Mouse (Mus musculus): ENCODE data around the gene Mnd1.

Mnd1 gene

DNA sequence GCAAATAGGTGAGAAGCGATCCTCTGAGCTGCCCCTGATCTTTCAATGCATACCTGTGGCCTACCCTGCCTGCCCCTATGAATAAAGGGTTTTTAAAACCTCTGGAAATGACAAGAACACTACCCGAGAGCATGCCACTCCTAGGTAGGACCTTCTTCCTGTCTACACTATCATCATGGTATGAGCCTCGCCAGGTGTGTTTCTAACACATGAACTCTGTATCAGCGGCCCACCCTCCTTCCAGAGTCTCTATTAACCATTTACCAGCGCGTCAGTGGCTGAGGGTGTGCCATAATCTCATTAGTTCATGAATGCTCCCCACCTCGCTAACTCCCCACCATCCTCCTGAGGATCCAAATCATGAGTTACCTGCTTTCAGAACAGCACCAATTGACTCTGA, 69.2 kb downstream of the Mnd1 start:
- DNase-seq = no peak

DNA sequence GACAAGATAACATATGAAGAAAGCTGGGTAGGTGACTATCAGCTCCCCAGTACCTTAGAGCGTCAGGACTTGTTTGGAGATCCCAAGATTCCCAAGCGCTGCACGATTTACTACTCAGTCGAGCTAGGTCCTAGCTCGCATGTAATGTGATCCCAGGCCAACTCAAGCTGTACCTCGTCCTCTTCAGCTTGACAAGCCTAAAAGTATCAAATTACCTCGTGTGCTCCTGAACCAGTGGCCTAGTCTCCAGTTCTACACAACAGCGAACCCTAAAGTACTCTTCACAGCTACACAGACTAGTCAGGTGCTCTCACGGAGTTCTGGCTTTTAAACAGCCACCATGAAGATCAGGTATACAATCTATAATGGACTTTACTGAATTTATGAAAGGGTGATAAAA, 70.2 kb downstream of the Mnd1 start:
- no peak for DNase-seq

DNA sequence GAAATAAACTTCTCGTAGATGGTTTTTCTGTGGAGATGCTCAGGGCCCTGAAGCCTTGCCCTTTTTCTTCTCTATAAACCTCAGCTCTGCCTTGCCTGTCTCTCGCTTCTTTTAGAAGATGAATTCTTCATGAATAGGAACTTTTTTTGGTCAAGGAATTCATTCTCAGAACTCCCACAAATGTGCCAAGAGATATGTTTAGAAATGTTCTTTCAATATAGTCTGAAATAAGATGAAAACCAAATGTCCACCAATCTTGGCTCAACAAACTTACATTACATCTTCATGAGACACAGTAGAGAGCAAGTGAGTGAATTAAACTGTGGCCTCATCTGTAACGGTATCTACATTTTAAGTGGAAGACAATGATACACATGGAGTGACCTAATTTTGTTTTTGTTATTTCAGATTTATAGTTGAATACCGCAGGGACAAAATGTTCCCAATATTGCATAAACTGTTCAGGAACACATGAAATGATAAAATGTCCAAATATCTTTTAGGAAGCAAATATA, 74.3 kb downstream of the Mnd1 start:
- DNase-seq = no peak

DNA sequence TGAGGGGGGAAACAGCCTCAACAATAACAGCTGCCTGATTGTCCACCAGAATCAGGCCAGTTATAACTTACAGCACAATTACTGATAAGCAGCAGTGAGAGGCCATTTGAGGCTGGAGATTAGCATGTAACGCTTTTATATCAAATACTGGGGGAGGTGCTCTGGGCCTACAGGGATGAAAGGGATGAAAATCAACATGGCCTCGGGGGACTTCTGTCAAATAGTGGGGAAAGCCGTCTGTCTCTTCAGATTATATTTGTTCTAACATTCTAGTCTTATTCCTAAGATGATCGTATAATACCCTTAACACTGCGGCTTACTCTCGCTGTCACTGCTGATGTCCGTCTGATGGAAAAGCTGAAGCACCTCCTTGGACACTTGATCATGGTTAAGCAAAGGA, 75.5 kb downstream of the Mnd1 start:
- DNase-seq = no peak

DNA sequence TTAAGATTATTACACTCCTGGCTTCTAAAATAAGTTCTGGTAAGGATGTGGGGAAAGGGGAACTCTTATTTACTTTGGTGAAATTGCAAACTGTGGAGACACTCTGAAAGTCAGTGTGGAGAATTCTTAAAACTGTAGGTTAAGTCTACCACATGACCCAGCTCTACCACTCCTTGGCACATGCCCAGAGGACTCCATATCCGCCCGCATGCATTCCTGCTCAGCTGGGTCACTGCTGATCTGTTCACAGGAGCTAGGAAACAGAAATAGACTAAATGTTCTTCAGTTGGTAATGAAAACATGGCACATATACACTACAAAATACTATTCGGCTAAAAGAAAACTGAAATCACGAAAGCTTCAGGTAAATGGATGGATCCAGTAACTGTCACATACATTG, 78.1 kb downstream of the Mnd1 start:
- DNase-seq = no peak

DNA sequence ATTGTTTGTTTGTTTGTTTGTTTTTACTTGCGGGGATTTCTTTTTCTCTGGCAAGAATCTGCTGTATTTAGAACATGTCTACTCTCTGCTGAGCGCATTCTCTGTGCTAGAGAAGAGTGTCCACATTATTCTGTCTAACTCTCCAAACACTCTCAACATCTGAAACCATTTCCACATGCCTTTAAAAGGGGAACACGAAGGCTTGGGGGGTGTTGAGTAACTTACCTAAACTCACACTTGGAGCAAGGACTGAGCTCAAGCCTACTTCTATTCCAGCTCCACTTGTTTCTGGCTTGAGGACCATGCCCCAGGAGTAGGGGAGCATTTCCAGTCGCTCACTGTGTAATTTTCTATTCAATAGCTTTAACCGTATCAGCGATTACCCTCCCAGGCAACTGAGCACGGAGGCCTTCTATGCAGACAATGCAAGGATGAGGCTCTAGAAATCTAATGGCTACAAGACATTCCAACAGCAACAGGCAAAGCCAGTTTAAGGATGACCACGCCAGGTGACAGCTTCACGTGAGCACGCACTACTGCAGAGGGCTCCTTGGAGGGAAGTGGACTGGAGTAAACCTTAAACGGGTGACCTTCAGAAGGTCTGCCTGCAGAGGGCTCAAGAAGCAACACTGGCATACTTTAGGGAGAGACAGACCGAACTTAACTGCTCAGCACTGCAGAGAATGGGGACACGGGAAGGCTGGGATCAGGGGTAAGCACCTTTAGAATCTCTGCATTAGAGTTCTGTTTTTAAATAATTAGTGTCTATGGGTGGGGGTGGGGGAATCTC, 78.8 kb downstream of the Mnd1 start:
- DNase-seq = no peak

DNA sequence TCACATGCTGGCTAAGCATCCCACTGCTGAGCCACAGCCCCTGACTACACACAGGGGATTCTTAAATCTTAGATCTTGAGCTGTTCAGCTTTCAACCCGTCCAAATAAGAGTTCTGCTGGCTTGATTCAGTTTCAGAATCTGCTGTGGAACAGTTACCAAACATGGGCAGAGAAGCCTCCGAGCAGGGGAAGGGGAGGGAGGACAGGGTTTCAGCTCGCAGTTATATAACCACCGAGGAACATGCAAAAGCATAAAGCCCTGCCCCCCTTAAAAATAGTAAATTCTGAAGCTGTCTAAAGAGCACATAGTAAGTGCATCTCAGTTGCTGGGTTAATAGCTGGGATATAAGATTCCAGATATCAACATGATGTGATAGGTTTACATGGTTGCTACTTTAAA, 80.1 kb downstream of the Mnd1 start:
- DNase-seq = no peak

DNA sequence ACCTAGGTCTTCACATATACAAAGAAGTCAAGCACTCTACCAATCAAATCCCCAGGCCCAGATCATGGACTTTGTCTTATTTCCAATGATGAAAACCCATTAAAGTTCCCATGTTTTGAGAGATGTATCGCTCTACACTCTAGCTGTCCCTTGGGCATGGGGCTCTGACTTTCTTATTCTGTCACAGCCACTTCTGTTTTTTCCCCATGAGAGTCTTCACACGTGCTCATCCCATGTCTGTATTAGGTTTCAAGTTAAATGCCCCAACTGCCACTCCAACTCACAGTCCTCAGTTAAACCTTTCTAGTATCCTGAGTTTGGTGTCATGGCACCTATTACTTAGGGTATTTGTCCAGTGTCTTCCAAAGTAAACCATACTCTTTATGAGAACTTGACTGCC, 80.8 kb downstream of the Mnd1 start:
- DNase-seq = no peak

DNA sequence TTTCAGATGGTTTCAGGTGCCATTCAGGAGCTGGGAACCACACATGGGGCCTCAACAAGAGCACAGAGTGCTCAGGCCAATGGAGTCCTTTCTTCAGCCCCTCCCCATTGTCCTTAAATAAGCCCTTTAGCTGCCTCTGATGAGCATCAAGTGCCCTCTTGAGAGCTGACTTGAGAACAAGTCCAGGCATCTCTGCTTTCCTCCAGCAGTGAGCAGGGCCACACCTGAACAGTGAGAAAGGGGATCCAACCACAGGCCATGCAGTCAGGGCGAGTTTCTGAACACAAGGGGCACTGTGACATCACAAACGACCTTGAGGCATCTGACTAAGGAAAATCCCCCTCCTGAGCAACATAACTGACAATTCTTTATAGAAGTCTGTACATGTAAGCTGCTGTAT, 83.9 kb downstream of the Mnd1 start:
- DNase-seq = no peak

DNA sequence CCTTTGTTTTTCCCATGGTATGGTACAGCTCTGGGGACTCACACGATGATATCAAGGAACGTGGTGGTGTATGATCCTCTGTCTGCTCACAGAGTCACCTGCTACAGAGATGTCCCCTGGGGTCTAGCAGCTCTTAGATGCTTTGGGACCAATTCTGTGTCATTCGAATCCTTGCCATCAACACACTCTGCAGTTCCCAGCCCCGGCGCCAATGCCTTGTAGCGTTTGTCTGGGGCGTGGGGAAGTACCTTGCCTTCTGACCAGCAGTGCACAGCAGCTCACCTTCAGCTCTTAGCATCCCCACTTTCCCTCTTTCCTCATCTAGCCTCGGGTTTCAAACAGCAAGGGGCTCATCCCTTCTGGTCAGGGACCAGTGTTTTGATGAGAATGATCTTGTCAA, 84.8 kb downstream of the Mnd1 start:
- DNase-seq = no peak

DNA sequence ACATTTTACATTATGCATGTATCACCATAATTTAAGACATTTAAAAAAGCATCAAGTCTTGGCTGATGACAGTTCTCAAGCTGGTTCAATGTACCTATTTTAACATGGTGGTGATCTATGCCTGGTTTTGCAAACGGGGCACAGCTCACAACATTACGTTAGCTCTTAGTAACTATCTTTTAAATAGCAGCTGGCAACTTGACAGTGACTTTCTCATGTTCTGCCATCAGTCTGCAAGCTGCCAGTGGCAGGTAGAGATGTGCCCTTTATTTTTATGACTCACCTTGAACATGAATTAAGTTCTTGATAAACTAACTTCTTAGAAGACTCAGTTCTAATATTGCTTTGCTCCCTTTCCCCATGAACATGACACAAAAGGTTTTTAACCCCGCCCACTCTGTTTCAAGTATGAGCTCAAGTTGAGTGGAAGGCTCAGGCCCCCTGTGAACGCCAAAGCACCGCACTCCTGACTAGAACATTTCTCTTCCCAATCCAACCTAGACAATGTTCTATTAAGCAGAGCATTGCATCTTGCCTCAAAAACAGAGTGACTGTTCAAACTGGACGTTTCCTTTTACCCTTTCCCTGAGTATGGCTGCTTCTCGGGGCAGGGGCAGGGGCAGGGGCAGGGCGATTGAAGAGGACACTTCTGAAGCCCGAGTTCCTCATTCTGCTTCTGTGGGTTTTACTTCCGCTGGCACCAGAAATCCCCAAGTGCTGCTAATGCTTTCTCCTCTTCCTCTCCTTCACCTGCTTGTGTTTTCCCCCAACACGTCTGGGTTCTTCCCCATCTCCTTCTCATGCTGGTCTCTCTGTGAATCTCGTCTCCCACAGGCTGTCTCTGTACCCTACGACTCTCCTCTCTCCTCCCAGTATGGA, 86.5 kb downstream of the Mnd1 start:
- no peak for DNase-seq

DNA sequence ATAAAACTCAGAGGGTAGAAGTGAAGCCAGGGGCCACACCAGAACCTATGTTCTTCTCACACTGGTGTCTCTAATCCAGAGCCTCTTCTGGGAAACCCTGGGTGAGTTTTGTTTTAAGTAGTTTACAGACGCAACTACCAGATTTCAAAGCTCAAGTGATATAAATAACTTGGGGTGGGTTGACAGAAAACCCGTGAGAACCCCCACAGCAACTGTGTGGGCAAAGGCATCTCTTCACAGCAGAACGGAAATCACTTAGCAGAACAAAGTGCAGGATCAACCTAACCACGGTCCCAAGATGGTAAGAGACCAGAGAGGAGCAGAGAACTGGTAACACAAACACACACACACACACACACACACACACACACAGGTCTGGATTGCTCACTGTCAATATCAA, 89.8 kb downstream of the Mnd1 start:
- DNase-seq = no peak

DNA sequence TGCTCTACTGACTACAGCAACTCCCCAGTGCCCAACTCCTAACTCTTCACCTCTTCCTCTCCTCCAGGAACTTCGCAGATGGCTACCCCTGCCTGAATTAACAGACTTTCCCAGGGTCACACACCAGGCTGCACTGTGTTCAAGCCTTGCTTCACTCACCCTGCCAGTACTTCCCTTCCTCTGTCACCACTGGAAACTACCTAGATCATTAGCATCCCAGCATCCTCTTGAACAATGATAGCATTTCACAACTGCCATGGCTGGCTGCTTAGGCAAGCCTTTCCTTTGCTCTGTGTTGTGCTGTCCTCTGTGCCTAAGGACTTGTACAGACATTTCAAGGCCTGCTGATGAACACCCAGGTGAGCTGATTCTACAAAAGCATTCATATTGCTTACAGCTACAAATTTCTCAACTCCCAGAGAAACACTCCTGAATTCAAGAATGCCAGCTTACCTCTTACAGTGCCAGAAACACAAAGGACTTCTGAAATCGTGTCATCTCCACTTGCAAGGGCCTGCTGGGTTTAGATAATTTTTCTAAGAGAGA, 92.1 kb downstream of the Mnd1 start:
- no peak for DNase-seq

DNA sequence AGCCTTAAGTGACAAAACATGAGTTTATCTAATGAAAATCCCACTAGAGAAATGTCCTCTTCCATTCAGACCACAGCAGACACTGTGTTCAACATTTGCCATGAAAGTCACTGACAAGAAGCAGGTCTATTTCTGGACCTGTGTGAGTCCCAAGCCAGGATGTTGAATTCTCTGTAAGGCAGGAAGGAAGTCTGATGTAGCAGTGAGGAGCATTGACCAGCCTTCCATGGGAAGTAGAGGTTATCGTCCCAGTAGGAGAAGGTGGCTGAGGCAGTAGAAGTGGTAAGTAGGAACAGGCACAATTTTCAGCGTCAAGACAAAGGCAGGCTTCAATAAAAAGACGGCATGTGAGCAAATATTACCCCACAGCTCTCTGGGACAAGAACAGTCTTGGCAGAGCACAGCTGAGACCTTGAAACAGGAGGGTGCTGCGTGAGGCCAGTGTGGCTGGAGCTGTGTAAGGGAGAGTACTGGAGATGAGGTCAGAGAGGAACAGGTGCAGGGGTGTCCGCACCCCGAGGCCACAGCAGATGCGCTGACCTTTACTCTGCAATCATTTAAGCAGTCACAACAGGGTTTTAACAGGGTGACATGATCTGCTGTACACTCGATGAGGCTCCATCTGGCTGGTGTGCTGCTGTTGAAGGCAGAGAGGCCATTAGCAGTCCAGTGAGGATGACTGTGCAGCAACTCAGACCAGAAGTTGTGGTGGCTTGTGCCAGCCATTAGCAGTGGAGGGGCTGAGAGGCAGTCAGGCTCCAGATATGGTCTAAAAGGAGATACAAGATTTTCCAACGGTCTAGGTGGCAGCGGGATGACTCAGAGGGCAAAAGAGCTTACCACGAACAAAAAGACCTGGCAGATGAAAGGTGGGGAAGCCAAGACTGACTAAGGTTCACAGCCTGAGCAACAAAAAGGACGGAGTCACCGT, 93.8 kb downstream of the Mnd1 start:
- no peak for DNase-seq

DNA sequence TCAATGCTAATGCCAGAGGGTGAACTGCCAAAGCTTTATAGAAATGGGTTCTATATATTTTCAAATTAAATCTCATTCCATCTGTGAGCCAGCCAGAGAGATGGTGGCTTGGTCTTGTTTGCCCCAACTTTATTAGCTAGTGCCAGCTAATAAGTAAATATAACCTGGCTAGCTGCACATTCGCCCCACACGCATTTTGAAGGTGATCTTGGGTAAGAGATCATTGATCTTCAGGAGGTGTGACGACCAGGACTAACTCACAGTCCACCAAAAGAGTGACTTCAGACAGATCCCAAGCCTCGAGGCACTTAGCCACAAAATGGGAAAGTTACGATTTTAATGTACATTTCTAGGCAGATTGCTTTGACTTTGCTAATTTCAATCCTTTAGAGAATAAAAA, 94.6 kb downstream of the Mnd1 start:
- no peak for DNase-seq

DNA sequence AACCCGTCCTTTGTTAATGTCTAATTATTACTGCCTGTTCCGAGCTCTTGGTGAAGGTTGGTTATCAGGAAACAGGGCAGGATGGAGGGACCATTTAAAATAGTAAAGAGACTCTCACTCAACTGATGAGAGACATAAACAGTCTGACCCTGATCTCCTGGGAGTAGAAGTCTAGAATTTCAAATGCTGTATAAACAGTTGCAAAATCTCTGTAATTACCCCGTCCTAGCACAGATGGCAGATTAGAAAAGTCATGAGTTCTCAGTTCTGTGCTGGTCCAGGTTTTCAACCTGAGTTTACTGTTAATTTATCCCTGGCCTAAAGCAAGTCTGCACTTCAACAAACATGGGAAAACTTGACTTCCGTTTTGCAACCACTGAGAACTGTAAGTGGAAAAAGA, 95.5 kb downstream of the Mnd1 start:
- DNase-seq = no peak

DNA sequence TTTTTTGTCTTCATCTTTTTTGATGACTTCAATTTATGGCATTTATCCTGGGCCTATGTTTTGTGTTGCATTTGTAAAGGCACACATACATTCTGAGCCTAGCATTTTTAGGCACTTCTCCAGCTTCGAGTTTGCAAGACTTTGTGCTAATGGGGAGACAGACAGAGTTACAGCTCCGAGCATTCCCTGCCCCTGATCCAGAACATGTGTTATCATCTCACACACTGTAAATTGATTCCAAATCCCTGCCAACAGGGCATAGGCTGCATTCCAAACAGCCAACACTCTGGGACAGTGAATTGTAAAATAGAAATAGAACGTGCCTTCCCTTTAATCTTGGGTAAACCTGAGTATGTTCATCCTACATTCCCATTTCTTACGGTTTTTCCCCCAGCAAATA, 95.9 kb downstream of the Mnd1 start:
- DNase-seq = no peak

DNA sequence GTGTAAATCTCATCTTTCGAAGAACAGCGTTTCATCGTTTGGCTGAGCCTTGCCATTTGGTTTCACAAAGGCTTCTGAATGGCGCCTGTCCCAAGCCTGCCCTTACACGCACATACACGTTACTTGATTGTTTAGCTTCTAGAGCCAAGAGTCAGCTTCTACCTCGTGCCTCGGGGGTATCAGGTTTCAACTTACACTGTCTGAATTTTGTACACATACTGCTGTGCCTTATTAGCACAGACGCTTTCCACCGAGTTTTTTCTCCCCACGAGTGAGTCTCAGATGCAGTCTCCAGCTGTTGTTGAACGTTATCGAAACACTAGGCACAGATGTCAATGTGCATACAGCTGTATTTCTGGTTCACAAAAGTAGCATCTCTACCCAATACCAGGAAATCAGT, 96.3 kb downstream of the Mnd1 start:
- no peak for DNase-seq

DNA sequence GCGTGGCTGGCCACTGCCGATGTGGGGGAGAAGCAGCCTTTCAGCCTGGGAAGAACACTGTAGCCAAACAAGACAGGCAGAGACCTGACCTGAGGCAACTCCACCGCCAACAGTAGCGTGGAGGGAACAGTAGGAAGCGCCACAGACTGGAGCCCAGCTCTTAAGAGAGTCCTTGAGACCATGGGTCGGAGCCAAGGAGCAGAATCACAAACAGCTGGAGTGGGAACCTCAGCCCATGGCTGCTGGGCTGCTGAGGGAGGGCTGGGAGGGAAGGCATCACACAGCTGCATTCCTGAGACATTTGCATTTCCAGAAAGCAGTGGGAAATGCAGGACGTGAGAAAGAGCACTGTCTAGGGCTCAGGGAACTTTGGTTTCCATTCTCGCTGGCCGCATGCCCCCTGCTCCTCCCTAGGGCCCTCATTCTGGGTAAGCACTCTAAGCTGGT, 106.8 kb downstream of the Mnd1 start:
- DNase-seq = no peak

DNA sequence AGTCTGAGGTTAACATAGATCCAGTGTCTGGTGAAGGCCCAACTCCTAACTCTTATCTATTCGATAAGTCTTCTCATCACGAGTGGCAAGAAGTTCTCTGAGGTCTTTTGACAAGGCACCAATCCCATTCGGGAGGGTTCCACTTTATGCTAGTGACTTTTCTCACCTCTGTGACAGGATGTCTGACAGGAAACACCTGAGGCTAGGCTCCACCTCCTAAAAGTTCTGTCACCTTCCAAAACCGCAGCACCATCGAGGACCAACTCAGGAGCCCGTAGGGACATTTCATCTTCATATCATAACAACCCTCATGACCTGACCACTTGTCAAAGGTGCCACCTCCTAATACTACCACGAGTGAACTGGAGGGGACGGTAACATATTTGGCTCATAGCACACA, 109.4 kb downstream of the Mnd1 start:
- DNase-seq = no peak

DNA sequence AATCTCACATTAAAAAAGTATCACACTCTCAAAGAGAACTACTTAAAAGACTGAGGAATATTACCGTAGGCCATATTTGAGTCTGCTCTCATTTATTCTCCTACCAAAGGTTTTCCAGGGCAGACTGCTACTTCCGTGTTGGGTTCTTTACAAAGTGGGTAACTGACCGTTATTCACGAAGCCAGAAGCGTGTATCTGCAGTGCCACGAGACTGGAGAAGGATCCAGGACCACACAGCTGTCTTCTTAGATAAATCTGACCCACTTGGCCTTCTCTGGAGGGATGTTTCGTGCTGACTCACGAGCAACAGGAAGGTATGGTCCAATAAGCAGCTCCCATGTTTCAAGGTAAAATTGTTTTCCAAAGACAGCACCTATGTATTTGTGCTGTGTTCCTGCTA, 113.8 kb downstream of the Mnd1 start:
- DNase-seq = no peak

DNA sequence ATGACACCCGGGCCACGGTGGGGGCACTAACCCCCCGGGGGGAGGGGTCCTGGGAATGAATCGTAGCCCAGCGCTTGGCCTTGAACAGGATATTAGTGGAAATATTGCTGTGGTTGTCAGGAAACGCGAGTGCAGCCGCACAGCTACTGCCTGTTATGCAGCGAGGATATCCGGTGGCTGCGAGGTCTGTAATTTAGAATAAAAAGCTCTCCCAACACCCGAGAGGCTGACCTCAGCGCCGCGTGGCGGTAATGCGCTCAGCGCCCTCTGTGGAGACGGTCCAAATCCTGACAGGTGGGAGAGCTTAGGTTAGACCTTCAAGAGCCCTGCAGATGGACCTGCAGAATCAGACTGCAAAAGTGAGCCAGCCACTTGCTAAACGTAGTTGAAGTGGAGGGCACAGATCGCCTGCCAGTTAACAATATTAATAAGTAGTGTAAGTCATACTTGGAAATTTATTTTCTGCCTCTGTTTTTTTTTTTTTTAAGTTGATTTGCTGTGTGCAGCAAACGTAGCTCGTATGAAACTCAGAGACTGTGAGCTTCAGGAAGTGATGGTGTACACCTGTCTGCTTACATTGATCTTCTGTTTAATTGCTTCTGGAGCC, 115.0 kb downstream of the Mnd1 start:
- DNase-seq = no peak

Measured in cerebellum, adult 11-12 months (tissue).